Mouse (Mus musculus): ENCODE results near the gene Lpar2.

GRCm38 (mm10) chr8:69791415-69792068 is 30.7 kb upstream of the Lpar2 start:
- TF ChIP-seq CTCF (IDR thresholded peaks at IDR 0.05; ENCODE audit: borderline replicate concordance, insufficient read depth, low read depth, low read length) (no peak), POLR2A (IDR thresholded peaks at IDR 0.05; ENCODE audit: borderline replicate concordance, insufficient read depth, low read length) (no peak)

Data from cerebellum, adult 2 months (tissue).